Mouse (Mus musculus) embryonic facial prominence, embryonic 14.5 days (tissue): Measurements from ENCODE around the gene Tusc2. TPM values are rescaled to one million over a fixed set of nuclear protein-coding genes. Genes with fewer than 3 reads are reported as not detected.

ENCODE experiments used
- ATAC-seq: fragments of 200-750 bp; cut with Nextera tagmentation; 2 replicates; pipeline ENCODE4 v1.8.0; 2017; ENCODE audit warnings: low read depth, moderate number of reproducible peaks, moderate TSS enrichment
- DNase-seq: peaks from one replicate; pipeline ENCODE4 v3.0.0-alpha.2; 2015; ENCODE audit warnings: low spot score
- H3K27ac ChIP-seq: fragments of 300-500 bp; sonication (generic); replicated peaks from 2 replicates; pipeline ENCODE4 v1.5.1; 2014; ENCODE audit warnings: low read depth, mild to moderate bottlenecking, low read length, moderate library complexity
- H3K27me3 ChIP-seq: fragments of 300-500 bp; sonication (generic); replicated peaks from 2 replicates; pipeline ENCODE4 v1.6.1; 2014; ENCODE audit warnings: low read length; ENCODE audit not compliant: control insufficient read depth, insufficient read depth
- H3K36me3 ChIP-seq: fragments of 300-500 bp; sonication (generic); 2 replicates; pipeline ENCODE4 v1.6.1; 2014; ENCODE audit warnings: low read length, mixed read lengths; ENCODE audit not compliant: control insufficient read depth, insufficient read depth
- H3K4me1 ChIP-seq: fragments of 300-500 bp; sonication (generic); 2 replicates; pipeline ENCODE4 v1.6.1; 2014; ENCODE audit warnings: antibody characterized with exemption, low read length; ENCODE audit not compliant: control insufficient read depth, insufficient read depth
- H3K4me2 ChIP-seq: fragments of 300-500 bp; sonication (generic); 2 replicates; pipeline ENCODE4 v1.6.1; 2014; ENCODE audit warnings: low read depth, mild to moderate bottlenecking, low read length, moderate library complexity, mixed read lengths
- H3K4me3 ChIP-seq: fragments of 300-500 bp; sonication (generic); 2 replicates; pipeline ENCODE4 v1.5.1; 2014; ENCODE audit warnings: low read depth, mild to moderate bottlenecking, low read length
- H3K9ac ChIP-seq: fragments of 300-500 bp; sonication (generic); 2 replicates; pipeline ENCODE4 v1.6.1; 2014; ENCODE audit warnings: low read depth, mild to moderate bottlenecking, low read length, moderate library complexity, mixed read lengths
- H3K9me3 ChIP-seq: fragments of 300-500 bp; sonication (generic); 2 replicates; pipeline ENCODE4 v1.6.1; 2016; ENCODE audit warnings: low read length; ENCODE audit not compliant: control insufficient read depth
- WGBS: fragments of 180-500 bp; shearing (Covaris S2); extraction: QIAGEN DNeasy Blood & Tissue Kit; methylation state at CpG from one replicate; pipeline ENCODE4 v1.1.7; 2014; 5-methylcytosine and 5-hydroxymethylcytosine counted together
- polyA plus RNA-seq: library from polyadenylated mRNA; unstranded; fragments of >200 nt; fragmentation: Nextera tagmentation; extraction: Ambion mirVana; gene quantifications from 2 replicates; pipeline ENCODE4 v1.2.1, GENCODE M21; 2014

Tusc2 gene
- polyA plus RNA-seq, 1 experiment from 2014 or later, result 43.1 TPM

GRCm38 (mm10) chr9:107598385-107598784 is 35.3 kb downstream of the Tusc2 start:
- H3K9me3 ChIP-seq, result no peaks in the 10 kb centered on the region
- H3K27ac ChIP-seq, result no peak overlapping the region
- DNase-seq (no peak), ATAC-seq (no peak)
- H3K4me3 ChIP-seq, result no peak overlapping the region
- H3K36me3 ChIP-seq, result peaks cover 10% of the 10 kb centered on the region; the same call in 1 of the 2 replicates
- H3K4me1 ChIP-seq, result peaks cover 4% of the 10 kb centered on the region; the same call in 1 of the 2 replicates
- H3K27me3 ChIP-seq, result no peaks in the 10 kb centered on the region
- WGBS, result 77% methylated on average over 5 of the region's 5 CpGs
- H3K4me2 ChIP-seq, result no peak overlapping the region
- peak overlapping the region; percentile 34; the same call in 1 of the 2 replicates for H3K9ac ChIP-seq

- Histone ChIP-seq H3K36me3 (no peaks in the 10 kb centered on the region; the same call in 1 of the 2 replicates), H3K9me3 (no peaks in the 10 kb centered on the region), H3K27ac (no peak overlapping the region), H3K4me1 (peaks cover 10% of the 10 kb centered on the region), H3K27me3 (no peaks in the 10 kb centered on the region), H3K4me2 (no peak overlapping the region), H3K9ac (no peak overlapping the region), H3K4me3 (no peak overlapping the region)
- ATAC-seq (no peak), DNase-seq (no peak)
- 92% methylated on average over 9 of the region's 9 CpGs for WGBS
These were observed 36.4 kb downstream of the Tusc2 start for GRCm38 (mm10) chr9:107599433-107599832.

- Histone ChIP-seq H3K4me3 (no peak overlapping the region), H3K27me3 (no peaks in the 10 kb centered on the region), H3K4me2 (no peak overlapping the region), H3K36me3 (no peaks in the 10 kb centered on the region), H3K4me1 (peaks cover 14% of the 10 kb centered on the region), H3K27ac (no peak overlapping the region), H3K9ac (no peak overlapping the region), H3K9me3 (no peaks in the 10 kb centered on the region)
- ATAC-seq, result no peak
- 69% methylated on average over 14 of the region's 14 CpGs for WGBS
- no peak for DNase-seq
These were observed 36.8 kb downstream of the Tusc2 start for GRCm38 (mm10) chr9:107599842-107600241.

- H3K27me3 ChIP-seq, result no peaks in the 10 kb centered on the region
- no peak overlapping the region for H3K27ac ChIP-seq
- ATAC-seq (no peak), DNase-seq (no peak)
- no peaks in the 10 kb centered on the region for H3K9me3 ChIP-seq
- H3K9ac ChIP-seq, result no peak overlapping the region
- no peak overlapping the region for H3K4me2 ChIP-seq
- peaks cover 20% of the 10 kb centered on the region for H3K4me1 ChIP-seq
- H3K36me3 ChIP-seq, result no peaks in the 10 kb centered on the region
- WGBS, result 83% methylated on average over 12 of the region's 12 CpGs
- no peak overlapping the region for H3K4me3 ChIP-seq
These were observed 37.7 kb downstream of the Tusc2 start for GRCm38 (mm10) chr9:107600745-107601144.

GRCm38 (mm10) chr9:107601275-107601674 is 38.2 kb downstream of the Tusc2 start:
- 90% methylated on average over 11 of the region's 11 CpGs for whole genome bisulfite sequencing
- Histone ChIP-seq H3K4me1 (peaks cover 20% of the 10 kb centered on the region), H3K36me3 (no peaks in the 10 kb centered on the region), H3K4me3 (no peak overlapping the region), H3K4me2 (no peak overlapping the region), H3K27me3 (no peaks in the 10 kb centered on the region), H3K27ac (no peak overlapping the region), H3K9ac (no peak overlapping the region), H3K9me3 (no peaks in the 10 kb centered on the region)
- ATAC-seq, result no peak
- DNase-seq, result no peak

GRCm38 (mm10) chr9:107602068-107602648 is 39.1 kb downstream of the Tusc2 start:
- peak; percentile 75 for ATAC-seq
- peak; percentile 91 for DNase-seq
- H3K36me3 ChIP-seq, result no peaks in the 10 kb centered on the region
- H3K9ac ChIP-seq, result peak overlapping the region; percentile 32; the same call in 1 of the 2 replicates
- H3K27me3 ChIP-seq, result no peaks in the 10 kb centered on the region
- no peak overlapping the region for H3K4me3 ChIP-seq
- H3K9me3 ChIP-seq, result no peaks in the 10 kb centered on the region
- H3K27ac ChIP-seq, result 0 out of 2 replicates have a peak overlapping the region, but pooled peaks have one; percentile 28
- 5% methylated on average over 10 of the region's 10 CpGs for WGBS
- peak overlapping the region; percentile 10; the same call in 1 of the 2 replicates for H3K4me2 ChIP-seq
- peaks cover 24% of the 10 kb centered on the region for H3K4me1 ChIP-seq

GRCm38 (mm10) chr9:107603251-107603650 is 40.2 kb downstream of the Tusc2 start:
- Histone ChIP-seq H3K4me3 (no peak overlapping the region), H3K4me1 (peaks cover 35% of the 10 kb centered on the region), H3K9me3 (no peaks in the 10 kb centered on the region), H3K27ac (no peak overlapping the region), H3K4me2 (no peak overlapping the region), H3K27me3 (no peaks in the 10 kb centered on the region), H3K9ac (no peak overlapping the region), H3K36me3 (no peaks in the 10 kb centered on the region)
- WGBS, result 82% methylated on average over 6 of the region's 6 CpGs
- ATAC-seq, result no peak
- no peak for DNase-seq

GRCm38 (mm10) chr9:107605041-107605661 is 42.1 kb downstream of the Tusc2 start:
- ATAC-seq (peak; percentile 24; the same call in 1 of the 2 replicates), DNase-seq (no peak)
- 35% methylated on average over 20 of the region's 23 CpGs for WGBS
- H3K9me3 ChIP-seq, result no peaks in the 10 kb centered on the region
- no peaks in the 10 kb centered on the region for H3K36me3 ChIP-seq
- peak overlapping the region; percentile 43 for H3K4me2 ChIP-seq
- H3K4me3 ChIP-seq, result peak overlapping the region; percentile 19; the same call in 1 of the 2 replicates
- H3K27ac ChIP-seq, result peak overlapping the region; percentile 52
- peak overlapping the region; percentile 55 for H3K9ac ChIP-seq
- H3K27me3 ChIP-seq, result no peaks in the 10 kb centered on the region
- peaks cover 46% of the 10 kb centered on the region for H3K4me1 ChIP-seq
